Mouse (Mus musculus) hindbrain, postnatal 0 days (tissue): ENCODE results near the gene Kat6b. TPM values are rescaled to one million over a fixed set of nuclear protein-coding genes. Genes with fewer than 3 reads are reported as not detected.

Source experiments
- ATAC-seq: fragments of 200-750 bp; cut with Nextera tagmentation; 2 replicates; pipeline ENCODE4 v1.8.0; 2017; ENCODE audit warnings: mild to moderate bottlenecking, moderate TSS enrichment, moderate library complexity
- DNase-seq: peaks from one replicate; pipeline ENCODE4 v3.0.0-alpha.2; 2015; ENCODE audit warnings: low spot score
- H3K27ac ChIP-seq: fragments of 300-500 bp; sonication (generic); 2 replicates; pipeline ENCODE4 v1.5.1; 2014; ENCODE audit warnings: mild to moderate bottlenecking
- H3K27me3 ChIP-seq: fragments of 300-500 bp; sonication (generic); 2 replicates; pipeline ENCODE4 v1.6.1; 2014; ENCODE audit warnings: low read length, mixed read lengths; ENCODE audit not compliant: insufficient read depth
- H3K36me3 ChIP-seq: fragments of 300-500 bp; sonication (generic); 2 replicates; pipeline ENCODE4 v1.6.1; 2014; ENCODE audit warnings: low read length, mixed read lengths; ENCODE audit not compliant: insufficient read depth
- H3K4me1 ChIP-seq: fragments of 300-500 bp; sonication (generic); 2 replicates; pipeline ENCODE4 v1.6.1; 2014; ENCODE audit warnings: antibody characterized with exemption, low read length, mixed read lengths; ENCODE audit not compliant: insufficient read depth
- H3K4me2 ChIP-seq: fragments of 300-500 bp; sonication (generic); 2 replicates; pipeline ENCODE4 v1.6.1; 2014; ENCODE audit warnings: low read depth, mild to moderate bottlenecking, low read length, moderate library complexity, mixed read lengths
- H3K4me3 ChIP-seq: fragments of 300-500 bp; sonication (generic); 2 replicates; pipeline ENCODE4 v1.5.1; 2014; ENCODE audit warnings: low read length
- H3K9ac ChIP-seq: fragments of 300-500 bp; sonication (generic); replicated peaks from 2 replicates; pipeline ENCODE4 v1.6.1; 2014; ENCODE audit warnings: mild to moderate bottlenecking, low read length, moderate library complexity, mixed read lengths
- H3K9me3 ChIP-seq: fragments of 300-500 bp; sonication (generic); 2 replicates; pipeline ENCODE4 v1.6.1; 2016; ENCODE audit warnings: low read length, mixed read lengths
- CTCF ChIP-seq: IDR thresholded peaks from 2 replicates; pipeline ENCODE4 v1.5.1; 2016; ENCODE audit warnings: antibody characterized with exemption, control low read depth, low read depth
- WGBS: fragments of 180-500 bp; shearing (Covaris S2); extraction: QIAGEN DNeasy Blood & Tissue Kit; methylation state at CpG from one replicate; pipeline ENCODE4 v1.1.7; 2014; 5-methylcytosine and 5-hydroxymethylcytosine counted together
- polyA plus RNA-seq: library from polyadenylated mRNA; unstranded; fragments of >200 nt; fragmentation: Nextera tagmentation; extraction: Ambion mirVana; gene quantifications from 2 replicates; pipeline ENCODE4 v1.2.1, GENCODE M21; 2015
- total RNA-seq: library from RNA; depleted of rRNA; stranded (reverse); fragments of >200 nt; gene quantifications from 2 replicates; pipeline ENCODE4 v1.2.3, GENCODE M21; 2014

Gene Kat6b
- total and polyA plus RNA-seq, 2 experiments from 2014 or later = 15.2 to 33.0 TPM

DNA sequence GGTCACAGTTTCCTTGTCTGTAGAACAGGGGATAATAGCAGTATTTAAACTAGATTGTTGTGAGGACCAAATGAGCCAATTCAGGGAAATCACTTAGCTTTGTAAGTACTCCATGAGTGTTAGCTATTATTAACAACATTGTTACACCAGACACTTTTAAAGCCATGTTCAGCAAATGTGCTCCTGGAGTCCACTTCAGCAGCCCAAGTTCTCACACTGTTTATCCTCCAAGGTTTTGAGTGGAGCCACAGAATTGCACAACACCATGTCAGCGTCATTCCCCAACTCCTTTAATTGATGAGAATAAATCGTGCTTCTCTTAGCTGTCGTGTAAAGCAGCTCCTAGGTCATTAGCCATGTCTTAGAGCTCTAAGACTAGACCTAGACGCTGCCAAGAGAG, 8.9 kb downstream of the Kat6b start:
- 70% methylated on average over 4 of the region's 4 CpGs for WGBS
- DNase-seq (no peak), ATAC-seq (no peak)
- Histone ChIP-seq H3K4me3 (no peak overlapping the region), H3K36me3 (no peaks in the 10 kb centered on the region), H3K27ac (no peak overlapping the region), H3K4me1 (no peaks in the 10 kb centered on the region), H3K9me3 (no peaks in the 10 kb centered on the region), H3K9ac (no peak overlapping the region), H3K4me2 (no peak overlapping the region), H3K27me3 (no peaks in the 10 kb centered on the region)
- TF ChIP-seq CTCF = no peak

DNA sequence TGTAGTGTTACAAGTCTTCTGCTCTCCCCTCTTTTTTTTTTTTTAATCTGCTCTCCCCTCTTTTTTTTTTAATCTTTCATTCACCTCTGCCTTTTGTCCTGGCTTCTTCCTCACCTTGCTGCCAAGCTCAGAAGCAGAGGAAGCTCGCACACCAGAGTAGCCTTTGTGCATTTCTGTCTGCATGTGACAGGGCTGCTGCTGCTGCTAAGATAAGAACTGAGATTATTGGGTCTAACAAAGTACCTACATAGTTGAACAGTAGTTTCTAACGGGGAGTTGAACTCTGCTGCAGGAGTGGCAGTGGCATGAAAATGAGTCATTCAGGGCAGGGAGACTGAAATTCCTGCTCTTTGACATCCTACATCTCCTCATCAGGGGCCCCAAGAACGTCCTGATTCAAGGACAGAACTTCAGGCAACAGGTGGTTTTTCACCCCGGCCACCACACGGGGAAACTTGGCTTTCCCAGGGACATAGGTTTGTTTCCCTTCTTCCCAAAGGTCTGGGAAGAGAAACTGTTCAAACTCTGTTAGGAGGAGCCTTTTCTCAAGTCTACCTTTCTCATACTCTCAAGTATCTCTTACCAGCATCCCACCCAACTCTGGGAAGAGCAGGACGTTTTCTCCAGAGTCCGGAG, 17.2 kb downstream of the Kat6b start:
- peak overlapping the region; percentile 98; the same call in 1 of the 2 replicates for H3K27ac ChIP-seq
- peak overlapping the region; percentile 84 for H3K4me3 ChIP-seq
- peak overlapping the region; percentile 92 for H3K9ac ChIP-seq
- H3K9me3 ChIP-seq = no peaks in the 10 kb centered on the region
- no peaks in the 10 kb centered on the region for H3K4me1 ChIP-seq
- WGBS = 4% methylated on average over 7 of the region's 7 CpGs
- peak; percentile 32 for DNase-seq
- no peaks in the 10 kb centered on the region for H3K27me3 ChIP-seq
- H3K36me3 ChIP-seq = no peaks in the 10 kb centered on the region
- peak overlapping the region; percentile 78 for H3K4me2 ChIP-seq
- TF ChIP-seq CTCF = no peak
- ATAC-seq = no peak

DNA sequence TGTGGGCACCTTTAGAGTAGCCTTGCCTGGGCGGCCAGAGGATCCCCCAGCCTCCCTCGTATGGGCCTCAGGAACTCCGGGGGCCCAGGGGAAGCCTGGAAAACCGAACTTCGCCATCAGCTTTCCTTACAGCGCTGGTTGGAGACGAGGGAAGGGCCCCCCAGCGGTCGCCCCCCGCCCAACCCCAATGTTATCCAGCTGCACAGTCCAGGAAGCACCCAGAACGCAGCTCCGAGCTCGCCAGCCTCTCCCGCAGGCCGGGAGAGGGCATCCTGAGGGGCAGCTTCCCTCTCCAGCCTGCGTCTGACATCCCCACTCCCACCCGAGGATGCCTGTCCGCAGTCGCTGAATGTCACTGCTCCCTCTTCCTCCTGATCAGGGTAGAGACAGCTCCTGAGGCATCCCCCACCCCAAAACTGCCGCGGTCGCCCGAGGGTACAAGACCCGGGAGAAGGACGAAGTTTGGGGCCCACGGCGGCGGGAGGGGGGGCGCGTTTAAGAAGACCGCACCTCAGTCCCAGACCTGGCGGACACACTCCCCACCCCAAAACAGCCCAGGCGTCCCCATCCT, 17.9 kb downstream of the Kat6b start:
- WGBS = 2% methylated on average over 27 of the region's 33 CpGs
- H3K4me2 ChIP-seq = peak overlapping the region; percentile 78

DNA sequence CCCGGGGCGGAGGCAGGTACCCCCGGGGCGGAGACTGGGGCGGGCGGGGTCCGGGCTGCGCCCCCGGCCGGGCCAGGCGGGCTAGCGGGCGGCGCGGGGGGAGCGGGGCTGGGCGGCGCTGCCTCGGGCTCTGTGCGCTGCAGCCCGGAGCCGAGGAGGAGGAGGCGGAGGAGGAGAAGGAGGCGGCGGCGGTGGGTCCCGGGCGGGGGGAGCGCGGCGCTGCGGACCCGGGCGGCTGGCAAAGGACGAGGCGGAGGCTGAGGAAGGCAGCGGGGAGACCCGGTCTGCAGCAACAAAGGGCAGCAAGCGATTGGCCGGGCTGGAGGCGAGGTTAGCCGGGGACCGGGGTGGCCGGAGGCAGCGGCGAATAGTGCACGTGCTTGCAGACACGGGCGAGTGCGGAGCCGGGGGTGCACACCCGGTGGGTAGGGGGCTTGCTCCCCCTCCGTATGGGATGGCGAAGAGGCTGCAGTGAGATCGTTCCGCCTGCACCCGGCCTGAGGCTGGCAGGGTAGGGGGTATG, 18.5 kb downstream of the Kat6b start:
- DNase-seq (peak; percentile 80), ATAC-seq (peak; percentile 4; the same call in 1 of the 2 replicates)
- H3K9me3 ChIP-seq = no peaks in the 10 kb centered on the region
- peak overlapping the region; percentile 78 for H3K4me2 ChIP-seq
- peak overlapping the region; percentile 92 for H3K9ac ChIP-seq
- peak overlapping the region; percentile 98 for H3K27ac ChIP-seq
- no peaks in the 10 kb centered on the region for H3K4me1 ChIP-seq
- no peaks in the 10 kb centered on the region for H3K36me3 ChIP-seq
- TF ChIP-seq CTCF = no peak
- no peaks in the 10 kb centered on the region for H3K27me3 ChIP-seq
- H3K4me3 ChIP-seq = peak overlapping the region; percentile 84
- 1% methylated on average over 55 of the region's 57 CpGs for WGBS

More for the DNA sequence above, 17.9 kb downstream of the Kat6b start:
- Histone ChIP-seq H3K36me3 (no peaks in the 10 kb centered on the region), H3K27ac (peak overlapping the region; percentile 98), H3K4me1 (no peaks in the 10 kb centered on the region), H3K9ac (peak overlapping the region; percentile 92), H3K9me3 (no peaks in the 10 kb centered on the region), H3K27me3 (no peaks in the 10 kb centered on the region), H3K4me3 (peak overlapping the region; percentile 84)
- TF ChIP-seq CTCF = peak; percentile 51
- ATAC-seq = no peak
- peak; percentile 72 for DNase-seq

DNA sequence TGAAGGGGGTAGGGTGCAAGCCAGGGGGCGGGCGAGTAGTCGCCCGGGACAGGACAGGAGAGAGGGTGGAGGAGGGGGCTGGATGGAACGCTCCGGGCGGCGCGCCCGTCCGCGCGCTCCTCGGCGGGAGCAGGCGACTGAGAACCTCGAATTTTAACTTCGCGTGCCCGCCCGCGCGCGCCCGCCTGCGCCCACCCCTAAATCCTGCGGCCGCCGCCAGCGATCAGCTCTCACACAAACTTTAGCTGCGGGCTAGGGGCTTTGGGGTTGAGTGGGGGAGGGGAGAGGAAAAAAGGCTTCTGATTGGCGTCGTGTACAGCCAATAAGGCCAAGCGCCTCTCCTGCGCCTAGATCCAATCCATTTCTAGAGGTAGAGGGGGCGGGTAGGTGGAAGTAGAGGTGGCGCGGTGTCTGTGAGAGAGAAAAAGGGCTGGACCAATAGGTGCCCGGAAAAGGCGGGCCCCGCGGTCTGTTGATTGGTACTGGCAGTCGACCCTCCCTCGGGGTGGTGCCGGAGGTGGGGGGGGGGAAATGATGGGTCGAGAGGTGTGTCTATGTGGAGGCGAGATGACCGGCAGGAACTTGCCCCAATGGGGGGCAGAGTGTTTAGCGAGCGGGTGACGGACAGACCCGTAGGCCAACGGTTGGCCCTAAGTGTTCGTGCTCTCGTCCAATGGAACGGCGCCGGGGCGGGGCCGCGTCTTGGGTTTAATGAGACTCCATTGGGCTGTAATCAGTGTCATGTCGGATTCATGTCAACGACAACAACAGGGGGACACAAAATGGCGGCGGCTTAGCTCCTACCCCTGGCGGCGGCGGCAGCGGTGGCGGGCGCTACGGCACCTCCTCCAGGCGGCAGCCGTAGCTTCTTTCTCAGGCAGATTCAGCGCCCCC, 19.2 kb downstream of the Kat6b start:
- peak; percentile 96 for ATAC-seq
- WGBS = under 1% methylated on average over 67 of the region's 75 CpGs
- peak overlapping the region; percentile 78 for H3K4me2 ChIP-seq
- H3K4me1 ChIP-seq = no peaks in the 10 kb centered on the region
- peak overlapping the region; percentile 84 for H3K4me3 ChIP-seq
- peak; percentile 100 for DNase-seq
- TF ChIP-seq CTCF = peak; percentile 51
- H3K9ac ChIP-seq = peak overlapping the region; percentile 92
- H3K27ac ChIP-seq = peak overlapping the region; percentile 98
- H3K9me3 ChIP-seq = no peaks in the 10 kb centered on the region
- no peaks in the 10 kb centered on the region for H3K27me3 ChIP-seq
- H3K36me3 ChIP-seq = no peaks in the 10 kb centered on the region

DNA sequence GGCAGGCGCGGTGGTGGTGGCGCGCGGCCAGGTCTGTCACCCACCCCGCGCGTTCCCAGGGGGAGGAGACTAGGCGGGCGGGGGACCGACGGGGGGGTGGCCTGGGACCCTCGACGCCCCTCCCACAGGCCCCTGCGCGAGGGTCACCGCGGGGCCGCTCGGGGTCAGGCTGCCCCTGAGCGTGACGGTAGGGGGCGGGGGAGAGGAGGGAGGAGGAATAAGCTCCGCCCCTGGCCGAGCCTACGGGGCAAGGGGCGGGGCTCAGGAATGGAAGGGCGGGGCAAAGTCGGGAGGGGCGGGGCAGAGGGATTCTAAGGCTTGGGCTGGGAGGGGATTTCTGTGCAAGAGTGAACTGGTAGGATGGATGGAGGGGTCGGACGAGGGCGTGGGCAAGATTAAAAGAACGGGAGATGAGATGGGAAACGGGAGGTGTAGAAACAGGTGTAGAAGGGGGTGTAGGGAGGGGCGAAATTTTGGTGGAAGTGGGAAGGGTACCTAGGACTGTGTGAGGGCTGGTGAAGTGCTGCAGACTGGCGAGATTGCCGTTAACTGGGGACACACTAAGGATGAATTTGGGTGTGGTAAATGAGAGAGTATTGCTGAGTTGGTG, 19.9 kb downstream of the Kat6b start:
- no peaks in the 10 kb centered on the region for H3K27me3 ChIP-seq
- H3K9me3 ChIP-seq = no peaks in the 10 kb centered on the region
- no peak for TF ChIP-seq CTCF
- peak overlapping the region; percentile 94 for H3K27ac ChIP-seq
- peak overlapping the region; percentile 70 for H3K9ac ChIP-seq
- ATAC-seq = peak; percentile 16
- peak overlapping the region; percentile 84 for H3K4me3 ChIP-seq
- DNase-seq = peak; percentile 91
- WGBS = 1% methylated on average over 31 of the region's 38 CpGs
- H3K36me3 ChIP-seq = no peaks in the 10 kb centered on the region
- no peaks in the 10 kb centered on the region for H3K4me1 ChIP-seq
- peak overlapping the region; percentile 57 for H3K4me2 ChIP-seq
